Mouse (Mus musculus) liver, embryonic 11.5 days (tissue): ENCODE measurements around the gene Iyd. TPM values are rescaled to one million over a fixed set of nuclear protein-coding genes. Genes with fewer than 3 reads are reported as not detected.

ENCODE experiments used
- ATAC-seq: fragments of 200-750 bp; cut with Nextera tagmentation; replicated peaks from 2 replicates; pipeline ENCODE4 v1.8.0; 2017; ENCODE audit warnings: moderate number of reproducible peaks, mild to moderate bottlenecking, moderate TSS enrichment, moderate library complexity; ENCODE audit not compliant: low FRiP score
- DNase-seq: peaks from one replicate; pipeline ENCODE4 v3.0.0-alpha.2; 2017; ENCODE audit warnings: low spot score
- H3K27ac ChIP-seq: fragments of 300-500 bp; sonication (generic); 2 replicates; pipeline ENCODE4 v1.5.1; 2014; ENCODE audit warnings: mild to moderate bottlenecking, low read depth, low read length, control low read depth
- H3K27me3 ChIP-seq: fragments of 300-500 bp; sonication (generic); replicated peaks from 2 replicates; pipeline ENCODE4 v1.6.1; 2014; ENCODE audit warnings: low read length, mixed read lengths; ENCODE audit not compliant: control insufficient read depth, insufficient read depth
- H3K36me3 ChIP-seq: fragments of 300-500 bp; sonication (generic); 2 replicates; pipeline ENCODE4 v1.6.1; 2014; ENCODE audit warnings: mild to moderate bottlenecking, low read length, moderate library complexity, mixed read lengths; ENCODE audit not compliant: control insufficient read depth, insufficient read depth
- H3K4me1 ChIP-seq: fragments of 300-500 bp; sonication (generic); replicated peaks from 2 replicates; pipeline ENCODE4 v1.6.1; 2014; ENCODE audit warnings: low read length, mixed read lengths; ENCODE audit not compliant: control insufficient read depth, insufficient read depth
- H3K4me2 ChIP-seq: fragments of 300-500 bp; sonication (generic); 2 replicates; pipeline ENCODE4 v1.6.1; 2014; ENCODE audit warnings: mild to moderate bottlenecking, control low read depth, moderate library complexity
- H3K4me3 ChIP-seq: fragments of 300-500 bp; sonication (generic); 2 replicates; pipeline ENCODE4 v1.5.1; 2014; ENCODE audit warnings: low read depth, low read length, control low read depth
- H3K9ac ChIP-seq: fragments of 300-500 bp; sonication (generic); 2 replicates; pipeline ENCODE4 v1.6.1; 2014; ENCODE audit warnings: low read depth, low read length, control low read depth
- H3K9me3 ChIP-seq: fragments of 300-500 bp; sonication (generic); 2 replicates; pipeline ENCODE4 v1.6.1; 2016; ENCODE audit warnings: low read length, inconsistent platforms, mixed read lengths; ENCODE audit not compliant: control insufficient read depth
- WGBS: fragments of 180-500 bp; shearing (Covaris S2); extraction: QIAGEN DNeasy Blood & Tissue Kit; methylation state at CpG from one replicate; pipeline ENCODE4 v1.1.7; 2014; 5-methylcytosine and 5-hydroxymethylcytosine counted together
- polyA plus RNA-seq: library from polyadenylated mRNA; unstranded; fragments of >200 nt; fragmentation: Nextera tagmentation; extraction: Ambion mirVana; gene quantifications from 2 replicates; pipeline ENCODE4 v1.2.1, GENCODE M21; 2014

Gene Iyd
- polyA plus RNA-seq, 1 experiment from 2014 or later, result 4.0 TPM

DNA sequence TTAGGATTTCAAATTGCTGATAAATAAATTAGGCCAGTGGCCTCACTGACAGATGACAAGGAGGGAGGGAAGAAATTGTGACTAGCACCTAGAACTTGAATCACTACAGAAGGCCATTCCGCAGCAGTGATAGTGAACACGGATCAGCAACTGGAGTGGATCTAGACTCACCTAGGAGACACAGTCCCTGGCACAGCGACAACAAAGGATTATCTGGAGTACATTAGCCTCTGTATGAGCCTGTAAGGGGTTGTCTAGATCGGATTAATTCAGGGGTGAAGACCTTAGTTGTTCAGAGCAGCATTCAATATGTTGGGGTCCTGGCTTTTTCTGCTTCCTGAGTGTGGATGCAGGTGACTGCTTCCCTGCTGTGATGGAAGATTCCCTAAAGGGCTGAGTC lies 9.4 kb upstream of the Iyd start:
- DNase-seq (no peak), ATAC-seq (no peak)
- H3K4me2 ChIP-seq, result no peak overlapping the region
- no peak overlapping the region for H3K4me3 ChIP-seq
- H3K4me1 ChIP-seq, result no peaks in the 10 kb centered on the region
- no peaks in the 10 kb centered on the region for H3K27me3 ChIP-seq
- H3K9ac ChIP-seq, result no peak overlapping the region
- no peaks in the 10 kb centered on the region for H3K36me3 ChIP-seq
- no peak overlapping the region for H3K27ac ChIP-seq
- no peaks in the 10 kb centered on the region for H3K9me3 ChIP-seq
- WGBS, result 63% methylated on average over 4 of the region's 4 CpGs

DNA sequence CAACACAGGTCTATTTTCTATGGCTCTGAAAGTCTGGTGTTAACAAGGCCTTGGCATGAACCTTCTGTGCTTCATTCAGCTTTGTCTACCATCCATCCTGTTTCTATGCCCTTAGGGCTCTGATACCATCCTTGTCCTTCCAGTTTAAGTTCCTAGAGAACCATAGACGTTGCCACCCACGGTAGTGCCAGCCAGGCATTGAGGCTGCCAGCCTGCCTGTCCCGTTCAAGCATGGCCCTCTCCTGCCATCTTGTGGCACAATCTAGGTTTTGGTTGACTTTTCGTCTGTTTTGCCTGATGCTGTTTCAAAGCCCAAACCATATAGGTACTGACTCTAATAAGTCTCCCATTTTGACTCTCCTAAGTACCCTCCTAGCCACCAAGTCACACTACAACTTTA lies 8.7 kb upstream of the Iyd start:
- no peak for DNase-seq
- Histone ChIP-seq H3K9ac (no peak overlapping the region), H3K27me3 (no peaks in the 10 kb centered on the region), H3K4me3 (no peak overlapping the region), H3K4me2 (no peak overlapping the region), H3K9me3 (no peaks in the 10 kb centered on the region), H3K36me3 (no peaks in the 10 kb centered on the region), H3K4me1 (no peaks in the 10 kb centered on the region), H3K27ac (no peak overlapping the region)
- WGBS, result 6% methylated on average over 4 of the region's 4 CpGs
- no peak for ATAC-seq

DNA sequence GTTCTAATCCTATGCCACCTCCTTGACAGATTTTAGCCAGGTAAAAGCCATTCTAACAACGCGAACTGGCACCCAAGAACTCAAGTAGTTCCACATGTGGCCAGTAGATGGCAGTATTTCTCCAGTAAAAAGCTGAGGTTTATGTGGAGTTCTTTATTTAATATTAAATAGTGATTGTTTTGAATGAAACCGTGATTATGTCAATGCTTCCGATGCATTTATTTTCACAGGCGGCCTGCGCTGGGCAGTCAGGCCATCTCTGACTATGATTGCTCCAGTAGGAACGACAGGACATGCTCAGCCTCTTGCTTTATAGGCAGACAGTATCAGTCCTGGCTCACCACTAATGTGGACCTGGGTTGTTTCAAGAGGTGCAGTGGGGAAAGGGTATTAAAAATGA lies 5.6 kb upstream of the Iyd start:
- Histone ChIP-seq H3K27ac (no peak overlapping the region), H3K27me3 (no peaks in the 10 kb centered on the region), H3K4me2 (no peak overlapping the region), H3K4me3 (no peak overlapping the region), H3K9me3 (no peaks in the 10 kb centered on the region), H3K4me1 (no peaks in the 10 kb centered on the region), H3K36me3 (no peaks in the 10 kb centered on the region), H3K9ac (no peak overlapping the region)
- DNase-seq (peak; percentile 36), ATAC-seq (no peak)
- WGBS, result 8% methylated on average over 7 of the region's 7 CpGs

DNA sequence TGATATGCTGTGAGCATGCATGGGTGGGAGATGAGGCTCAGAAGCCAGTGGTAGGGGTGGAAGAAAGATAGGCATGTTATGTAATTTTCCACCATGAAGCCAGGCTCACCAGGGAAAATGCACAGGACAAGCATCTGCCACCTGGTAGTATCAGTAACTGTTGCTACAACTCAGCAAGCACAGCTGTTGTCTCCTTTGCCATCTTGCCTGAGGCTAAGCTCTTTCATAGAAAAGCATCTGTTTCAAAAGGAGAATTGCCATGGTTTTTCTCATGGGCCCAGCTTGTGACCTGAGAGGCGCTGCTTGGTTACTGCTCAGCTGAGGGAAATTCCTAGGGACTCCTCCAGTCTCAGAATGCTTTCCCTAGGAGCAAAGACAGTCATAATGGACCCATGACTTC lies 3.7 kb upstream of the Iyd start:
- DNase-seq (no peak), ATAC-seq (no peak)
- 74% methylated on average over 1 of the region's 1 CpGs for WGBS
- no peak overlapping the region for H3K9ac ChIP-seq
- H3K27ac ChIP-seq, result no peak overlapping the region
- H3K36me3 ChIP-seq, result no peaks in the 10 kb centered on the region
- H3K4me2 ChIP-seq, result no peak overlapping the region
- H3K27me3 ChIP-seq, result no peaks in the 10 kb centered on the region
- H3K4me3 ChIP-seq, result no peak overlapping the region
- no peaks in the 10 kb centered on the region for H3K4me1 ChIP-seq
- H3K9me3 ChIP-seq, result no peaks in the 10 kb centered on the region

DNA sequence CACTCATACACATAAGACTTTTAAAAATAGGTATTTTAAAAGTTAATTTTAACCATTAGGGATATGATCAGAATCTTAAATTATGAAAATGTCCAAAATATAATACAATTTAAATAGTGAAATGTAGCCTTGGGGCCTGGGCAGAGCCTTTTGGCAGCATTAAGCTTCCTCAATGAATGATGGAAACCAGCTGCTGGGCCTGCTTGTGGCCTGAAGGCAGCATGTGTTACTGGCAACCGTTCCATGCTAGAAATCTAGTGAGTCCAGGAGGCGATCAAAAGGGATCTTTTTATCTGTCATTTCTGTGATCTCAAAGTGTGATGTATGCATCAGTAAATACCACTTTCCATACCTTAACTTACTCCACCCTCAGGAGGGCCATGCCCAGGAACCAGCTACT lies 9.3 kb downstream of the Iyd start:
- Histone ChIP-seq H3K27ac (no peak overlapping the region), H3K9me3 (no peaks in the 10 kb centered on the region), H3K4me1 (no peaks in the 10 kb centered on the region), H3K27me3 (no peaks in the 10 kb centered on the region), H3K9ac (no peak overlapping the region), H3K4me2 (no peak overlapping the region), H3K36me3 (no peaks in the 10 kb centered on the region), H3K4me3 (no peak overlapping the region)
- DNase-seq (no peak), ATAC-seq (no peak)
- WGBS, result 85% methylated on average over 2 of the region's 2 CpGs

DNA sequence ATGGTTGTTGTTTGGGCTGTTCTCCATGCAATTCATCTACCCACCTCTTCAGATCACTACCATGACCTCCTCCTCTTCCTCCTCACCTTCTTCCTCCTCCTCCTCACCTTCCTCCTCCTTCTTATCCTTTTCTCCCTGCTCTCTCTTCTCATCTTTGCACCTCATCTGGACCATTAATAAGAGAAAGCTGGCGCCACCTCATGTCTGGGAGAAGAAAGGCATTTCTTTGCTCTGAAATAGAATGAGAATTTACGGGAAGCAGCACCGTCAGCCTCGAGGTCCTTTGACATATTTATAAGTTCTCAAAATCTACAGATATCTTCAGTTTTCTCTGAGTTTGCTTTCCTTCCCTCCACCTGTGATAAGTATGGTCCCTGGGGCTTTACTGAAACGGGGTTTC lies 15.1 kb downstream of the Iyd start:
- H3K4me1 ChIP-seq, result no peaks in the 10 kb centered on the region
- H3K9ac ChIP-seq, result no peak overlapping the region
- H3K4me2 ChIP-seq, result no peak overlapping the region
- H3K27me3 ChIP-seq, result no peaks in the 10 kb centered on the region
- H3K36me3 ChIP-seq, result no peaks in the 10 kb centered on the region
- 55% methylated on average over 5 of the region's 5 CpGs for whole genome bisulfite sequencing
- no peak overlapping the region for H3K27ac ChIP-seq
- DNase-seq (no peak), ATAC-seq (no peak)
- no peaks in the 10 kb centered on the region for H3K9me3 ChIP-seq
- H3K4me3 ChIP-seq, result no peak overlapping the region

DNA sequence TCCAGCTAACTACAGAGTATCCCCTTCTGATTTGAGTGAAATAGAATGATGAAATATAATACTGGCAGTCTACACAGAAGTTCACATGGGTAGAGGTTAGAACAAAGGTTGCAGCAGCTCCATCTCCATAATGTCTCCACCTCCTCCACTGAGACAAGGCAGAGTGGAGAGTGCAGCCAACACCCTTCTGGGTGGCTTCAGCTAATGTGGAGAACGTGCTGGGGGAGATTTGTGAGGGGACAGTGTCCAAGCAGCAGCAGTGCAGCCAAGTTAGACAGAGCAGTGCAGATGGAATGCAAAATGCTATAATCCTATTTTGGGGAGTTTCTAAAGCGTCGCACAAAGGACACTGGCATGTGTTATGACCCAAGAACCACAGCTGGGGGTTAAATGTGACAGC lies 16.5 kb downstream of the Iyd start:
- ATAC-seq (no peak), DNase-seq (no peak)
- H3K4me1 ChIP-seq, result no peaks in the 10 kb centered on the region
- H3K9ac ChIP-seq, result no peak overlapping the region
- no peak overlapping the region for H3K4me3 ChIP-seq
- H3K27me3 ChIP-seq, result no peaks in the 10 kb centered on the region
- no peak overlapping the region for H3K27ac ChIP-seq
- H3K4me2 ChIP-seq, result no peak overlapping the region
- H3K36me3 ChIP-seq, result no peaks in the 10 kb centered on the region
- no peaks in the 10 kb centered on the region for H3K9me3 ChIP-seq
- 67% methylated on average over 3 of the region's 3 CpGs for WGBS

DNA sequence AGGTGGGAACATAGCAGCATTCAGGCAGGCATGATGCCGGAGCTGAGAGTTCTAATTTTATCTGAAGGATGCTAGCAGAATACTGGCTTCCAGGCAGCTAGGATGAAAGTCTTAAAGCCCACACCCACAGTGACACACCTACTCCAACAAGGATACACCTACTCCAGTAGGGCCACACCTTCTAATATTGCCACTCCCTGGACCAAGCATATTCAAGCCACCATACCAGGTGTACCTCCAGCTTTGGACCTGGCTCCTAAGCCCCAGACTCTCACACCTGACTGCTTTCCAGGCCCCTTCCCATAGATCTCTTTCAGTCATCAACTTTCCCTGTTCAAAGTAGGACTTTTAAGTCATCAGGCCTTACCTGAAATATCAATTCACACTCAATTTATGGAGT lies 19.1 kb downstream of the Iyd start:
- 91% methylated on average over 1 of the region's 1 CpGs for whole genome bisulfite sequencing
- H3K9me3 ChIP-seq, result no peaks in the 10 kb centered on the region
- ATAC-seq, result no peak

DNA sequence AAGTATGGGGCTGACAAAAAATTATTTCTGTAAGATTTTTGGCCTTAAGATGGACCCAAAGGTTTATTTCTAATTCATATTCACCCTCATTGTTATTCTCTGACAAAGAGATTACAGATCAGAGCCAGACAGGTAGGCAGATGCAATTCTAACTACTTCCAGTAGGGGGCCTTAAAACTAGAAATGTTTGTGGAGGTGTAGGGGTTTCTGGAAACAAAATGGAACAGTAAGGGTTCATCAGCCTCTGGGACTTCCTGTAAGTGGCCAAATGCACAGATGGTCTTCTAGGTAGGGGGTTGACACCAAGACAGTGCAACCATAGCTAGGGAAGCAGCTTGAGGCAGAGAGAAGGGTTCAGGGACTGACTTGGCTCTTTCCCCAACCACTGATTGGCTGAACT lies 22.1 kb downstream of the Iyd start:
- DNase-seq, result no peak
- H3K9me3 ChIP-seq, result no peaks in the 10 kb centered on the region
- ATAC-seq, result no peak
- H3K36me3 ChIP-seq, result no peaks in the 10 kb centered on the region
- no peaks in the 10 kb centered on the region for H3K4me1 ChIP-seq
- H3K9ac ChIP-seq, result no peak overlapping the region
- no peak overlapping the region for H3K27ac ChIP-seq
- no peak overlapping the region for H3K4me2 ChIP-seq
- H3K4me3 ChIP-seq, result no peak overlapping the region
- no peaks in the 10 kb centered on the region for H3K27me3 ChIP-seq

More for the DNA sequence above, 19.1 kb downstream of the Iyd start:
- Histone ChIP-seq H3K4me1 (no peaks in the 10 kb centered on the region), H3K27me3 (no peaks in the 10 kb centered on the region), H3K4me3 (no peak overlapping the region), H3K27ac (no peak overlapping the region), H3K9ac (no peak overlapping the region), H3K36me3 (no peaks in the 10 kb centered on the region), H3K4me2 (no peak overlapping the region)
- no peak for DNase-seq
